Mouse (Mus musculus) G1E (cell line): Measurements from ENCODE around the gene Kcp. TPM values are rescaled to one million over a fixed set of nuclear protein-coding genes. Genes with fewer than 3 reads are reported as not detected.
A peak's percentile ranks its signal among the peaks of the same experiment; 100 is the strongest.

Experiments
- ATAC-seq: 2 replicates; pipeline ENCODE4 v1.8.0; 2016; ENCODE audit warnings: mild to moderate bottlenecking; ENCODE audit not compliant: insufficient number of reproducible peaks, poor library complexity, low FRiP score, severe bottlenecking; ENCODE audit errors: extremely low read depth
- DNase-seq: peaks from one replicate; pipeline ENCODE4 v3.0.0; 2012; ENCODE audit warnings: low spot score
- H3K27me3 ChIP-seq: 2 replicates; pipeline ENCODE4 v1.6.1; 2012; ENCODE audit warnings: mild to moderate bottlenecking, low read length, inconsistent platforms; ENCODE audit not compliant: insufficient read depth
- H3K36me3 ChIP-seq: replicated peaks from 2 replicates; pipeline ENCODE3; 2012; ENCODE audit warnings: mild to moderate bottlenecking, inconsistent platforms
- H3K4me1 ChIP-seq: 2 replicates; pipeline ENCODE4 v1.6.1; 2012; ENCODE audit warnings: low read depth, low read length, inconsistent platforms, mixed read lengths; ENCODE audit not compliant: insufficient read depth
- H3K4me3 ChIP-seq: 2 replicates; pipeline ENCODE4 v1.5.1; 2012; ENCODE audit warnings: low read depth, mild to moderate bottlenecking, inconsistent platforms, low read length, moderate library complexity, mixed read lengths
- H3K9me3 ChIP-seq: replicated peaks from 2 replicates; pipeline ENCODE4 v1.6.1; 2012; ENCODE audit warnings: inconsistent platforms
- CTCF ChIP-seq: IDR thresholded peaks from 2 replicates; pipeline ENCODE4 v1.5.1; 2012; ENCODE audit warnings: low read depth, low read length, inconsistent platforms, mixed read lengths
- GATA1 ChIP-seq: IDR thresholded peaks from 2 replicates; pipeline ENCODE4 v1.6.1; 2012; ENCODE audit warnings: borderline replicate concordance, low read length, inconsistent platforms, mixed read lengths
- GATA2 ChIP-seq: IDR thresholded peaks from 2 replicates; pipeline ENCODE4 v1.6.1; 2012; ENCODE audit warnings: low read depth, low read length, inconsistent platforms, borderline replicate concordance
- POLR2AphosphoS5 ChIP-seq: IDR thresholded peaks from 2 replicates; pipeline ENCODE4 v1.6.1; 2012; ENCODE audit warnings: low read depth, low read length, inconsistent platforms; ENCODE audit not compliant: insufficient replicate concordance
- TAL1 ChIP-seq: conservative IDR thresholded peaks from 2 replicates; pipeline ENCODE4 v1.6.1; 2012; ENCODE audit warnings: low read depth, low read length, inconsistent platforms, mixed read lengths
- polyA plus RNA-seq: library from polyadenylated mRNA; stranded (reverse); fragments of >175 nt; gene quantifications from 2 replicates; pipeline ENCODE4 v1.2.3, GENCODE M21; 2012
- total RNA-seq, 2 experiments: library from RNA; stranded (forward) in 1 of 2; stranded (reverse) in 1 of 2; fragments of 200-1000 nt in 1 of 2; fragments of >200 nt in 1 of 2; fragmentation: Nextera tagmentation in 1 of 2; gene quantifications; 2 replicates each; pipeline ENCODE4 v1.2.3; 2014 to 2017

Gene Kcp
- total and polyA plus RNA-seq, 3 experiments = 0.22 to 0.44 TPM; not detected in 1

GRCm38 (mm10) chr6:29474736-29475135, 33.0 kb downstream of the Kcp start:
- H3K4me3 ChIP-seq = no peak overlapping the region

DNA sequence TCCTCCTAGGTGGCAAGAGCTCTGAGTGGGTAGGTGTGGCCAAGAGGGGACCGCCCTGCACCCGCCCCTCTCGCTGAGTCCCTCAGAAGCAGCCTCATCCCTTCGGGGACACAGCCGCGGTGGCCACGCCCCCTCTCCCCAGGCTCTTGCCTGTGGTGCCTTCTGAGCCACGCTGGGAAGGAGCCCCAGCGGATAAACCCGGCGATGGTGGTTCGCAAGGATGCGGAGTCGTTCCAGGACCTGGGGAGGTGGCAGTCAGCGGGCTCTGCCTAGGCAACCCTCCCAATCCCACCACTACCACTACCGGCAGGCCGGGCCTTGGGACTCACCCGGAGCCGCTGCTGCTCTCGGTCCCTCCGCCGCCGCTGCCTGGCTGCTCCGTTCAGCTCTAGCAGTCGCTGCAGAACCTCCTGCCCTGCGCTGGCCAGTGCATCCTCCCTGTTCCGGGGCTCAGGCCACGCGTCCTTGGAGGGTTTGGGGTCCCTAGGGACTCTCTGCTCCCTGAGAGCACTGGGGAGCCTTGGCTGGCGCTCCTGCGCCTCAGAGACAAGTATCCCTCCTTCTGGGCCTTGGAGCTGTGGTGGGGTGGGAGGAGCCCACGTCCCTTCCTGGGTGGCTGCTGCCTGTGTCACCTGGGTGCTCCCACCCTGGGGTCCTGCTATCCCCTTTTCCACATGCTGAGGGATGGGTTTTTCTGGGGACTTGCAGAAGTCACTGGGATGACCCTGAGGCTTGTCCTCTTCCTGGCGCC, 33.6 kb downstream of the Kcp start:
- peak overlapping the region; percentile 69 for H3K4me3 ChIP-seq
- peaks cover 23% of the 10 kb centered on the region for H3K4me1 ChIP-seq
- TF ChIP-seq GATA1 (no peak), POLR2AphosphoS5 (no peak), TAL1 (no peak), GATA2 (no peak), CTCF (no peak)
- H3K27me3 ChIP-seq = peaks cover 36% of the 10 kb centered on the region
- DNase-seq = peak; percentile 89
- peak; percentile 96 for ATAC-seq
- no peaks in the 10 kb centered on the region for H3K9me3 ChIP-seq
- peaks cover 44% of the 10 kb centered on the region for H3K36me3 ChIP-seq

More at GRCm38 (mm10) chr6:29474736-29475135, 33.0 kb downstream of the Kcp start:
- Histone ChIP-seq H3K4me1 (peaks cover 18% of the 10 kb centered on the region), H3K9me3 (no peaks in the 10 kb centered on the region), H3K27me3 (peaks cover 41% of the 10 kb centered on the region), H3K36me3 (peaks cover 38% of the 10 kb centered on the region)
- ATAC-seq = no peak
- no peak for DNase-seq
- TF ChIP-seq GATA1 = no peak
- no peak for TF ChIP-seq CTCF

GRCm38 (mm10) chr6:29471137-29471536, 36.6 kb downstream of the Kcp start, which contains the start of gene Atp6v1fnb:
Gene Atp6v1fnb (plus strand): TSS chr6:29471437.
- Histone ChIP-seq H3K27me3 (peaks cover 11% of the 10 kb centered on the region; the same call in 1 of the 2 replicates), H3K4me3 (no peak within 1 kb of the TSS), H3K9me3 (no peaks in the 10 kb centered on the region), H3K4me1 (peaks cover 32% of the 10 kb centered on the region), H3K36me3 (peaks cover 47% of the 10 kb centered on the region)
- ATAC-seq (no peak), DNase-seq (no peak)
- no peak for TF ChIP-seq GATA2
- TF ChIP-seq GATA1 = no peak
- no peak for TF ChIP-seq POLR2AphosphoS5
- TF ChIP-seq TAL1 = no peak
- no peak for TF ChIP-seq CTCF

DNA sequence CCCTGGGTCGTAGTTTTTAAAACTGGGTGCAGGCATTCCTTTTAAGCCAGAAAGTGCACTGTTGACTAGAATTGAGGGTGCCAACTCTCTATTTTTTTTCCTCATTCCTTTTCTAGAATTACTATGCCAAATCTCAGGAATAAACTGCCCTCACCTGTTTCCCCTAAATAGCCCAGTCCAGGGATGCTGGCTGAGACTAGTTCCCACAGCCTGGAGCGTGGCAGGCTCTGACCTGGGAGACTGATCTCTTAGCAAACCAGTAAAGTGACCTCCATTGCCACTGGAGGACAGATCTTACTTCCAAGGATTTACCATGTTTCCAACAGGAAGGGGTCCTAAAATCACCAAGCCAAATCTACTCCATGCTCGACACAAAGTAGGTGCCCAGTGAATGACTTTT, 38.9 kb downstream of the Kcp start:
- no peaks in the 10 kb centered on the region for H3K9me3 ChIP-seq
- TF ChIP-seq GATA1 (no peak), TAL1 (no peak), CTCF (no peak), POLR2AphosphoS5 (no peak), GATA2 (no peak)
- H3K27me3 ChIP-seq = peaks cover 5% of the 10 kb centered on the region
- H3K36me3 ChIP-seq = peaks cover 47% of the 10 kb centered on the region
- no peak for DNase-seq
- H3K4me1 ChIP-seq = peaks cover 29% of the 10 kb centered on the region
- H3K4me3 ChIP-seq = peak overlapping the region; percentile 78
- no peak for ATAC-seq

DNA sequence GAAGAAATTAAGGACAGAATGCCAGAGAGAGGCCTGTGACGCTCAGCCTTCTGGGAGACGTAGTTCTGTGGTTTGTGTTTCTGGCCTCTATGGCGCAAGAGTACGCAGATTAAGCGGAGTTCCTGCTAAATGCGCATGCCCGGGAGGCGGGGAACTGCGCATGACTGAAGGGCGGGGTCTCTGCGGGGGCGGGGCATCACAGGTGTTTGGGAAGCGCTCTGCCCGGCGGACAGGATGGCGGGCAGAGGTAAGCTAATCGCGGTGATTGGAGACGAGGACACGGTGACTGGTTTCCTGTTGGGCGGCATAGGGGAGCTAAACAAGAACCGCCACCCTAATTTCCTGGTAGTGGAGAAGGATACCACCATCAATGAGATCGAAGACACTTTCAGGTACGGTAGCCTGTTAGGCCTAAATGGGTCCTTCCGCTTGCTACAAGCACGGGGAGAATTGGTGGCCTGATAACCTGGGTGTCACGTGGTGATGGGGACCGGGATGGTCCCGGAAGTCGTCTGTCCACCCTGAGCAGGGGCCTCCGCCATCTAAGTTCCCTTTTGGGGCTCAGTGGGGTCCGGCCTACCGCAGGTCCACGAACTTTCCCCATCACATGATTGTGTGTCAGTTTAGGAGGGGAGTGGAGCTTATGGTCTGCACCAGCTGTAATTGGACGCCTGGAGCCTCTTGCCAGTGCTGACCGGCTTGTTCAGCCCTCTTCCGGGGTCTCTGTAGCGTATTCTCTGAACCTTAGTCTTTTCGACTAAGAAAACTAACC, 40.0 kb downstream of the Kcp start, which contains the start of gene Atp6v1f:
Gene Atp6v1f (plus strand): TSS at position 136 of the 772 bp plus-strand sequence.
- TF ChIP-seq POLR2AphosphoS5 (no peak), GATA2 (no peak), GATA1 (no peak), TAL1 (no peak), CTCF (no peak)
- Histone ChIP-seq H3K9me3 (no peaks in the 10 kb centered on the region), H3K4me3 (peak within 1 kb of the TSS; percentile 78), H3K27me3 (peaks cover 9% of the 10 kb centered on the region), H3K36me3 (peaks cover 38% of the 10 kb centered on the region), H3K4me1 (peaks cover 22% of the 10 kb centered on the region)
- ATAC-seq (peak; percentile 86), DNase-seq (peak; percentile 98)

- Histone ChIP-seq H3K27me3 (peaks cover 36% of the 10 kb centered on the region), H3K4me1 (peaks cover 10% of the 10 kb centered on the region; the same call in 1 of the 2 replicates), H3K4me3 (no peak overlapping the region), H3K9me3 (no peaks in the 10 kb centered on the region), H3K36me3 (no peaks in the 10 kb centered on the region)
- TF ChIP-seq CTCF = no peak
- TF ChIP-seq GATA1 = no peak
- no peak for TF ChIP-seq POLR2AphosphoS5
- ATAC-seq (no peak), DNase-seq (no peak)
These were observed 44.4 kb downstream of the Kcp start for GRCm38 (mm10) chr6:29463388-29463787.
